Mouse (Mus musculus) embryonic fibroblast, embryonic 13.5 days (primary cell): Measurements from ENCODE around the gene Tcf7l2. TPM values are rescaled to one million over a fixed set of nuclear protein-coding genes. Genes with fewer than 3 reads are reported as not detected.

Experiments
- H3K27ac ChIP-seq: 2 replicates; pipeline ENCODE4 v1.5.1; 2012; ENCODE audit warnings: low read length, control low read depth, inconsistent platforms; ENCODE audit not compliant: insufficient read depth
- H3K4me1 ChIP-seq: 2 replicates; pipeline ENCODE4 v1.6.1; 2011; ENCODE audit warnings: low read length; ENCODE audit not compliant: control insufficient read depth, insufficient read depth
- H3K4me3 ChIP-seq: 2 replicates; pipeline ENCODE4 v1.5.1; 2011; ENCODE audit warnings: mild to moderate bottlenecking, control low read depth, low read length; ENCODE audit not compliant: insufficient read depth
- CTCF ChIP-seq: IDR thresholded peaks from 2 replicates; pipeline ENCODE4 v1.5.1; 2011; ENCODE audit warnings: mild to moderate bottlenecking, control low read depth, low read length, moderate library complexity, borderline replicate concordance; ENCODE audit not compliant: insufficient read depth
- POLR2A ChIP-seq: IDR thresholded peaks from 2 replicates; pipeline ENCODE4 v1.6.1; 2011; ENCODE audit warnings: low read depth, mild to moderate bottlenecking, control low read depth, low read length, moderate library complexity
- polyA plus RNA-seq: library from polyadenylated mRNA; stranded (reverse); fragments of >200 nt; gene quantifications from 2 replicates; pipeline ENCODE4 v1.2.4, GENCODE M21; 2011; ENCODE audit warnings: low read depth; ENCODE audit not compliant: missing spikeins, insufficient read length

Tcf7l2 gene
- polyA plus RNA-seq, 1 experiment, result 41.1 TPM

- Histone ChIP-seq H3K4me1 (peaks cover 12% of the 10 kb centered on the region), H3K4me3 (no peak overlapping the region), H3K27ac (0 out of 2 replicates have a peak overlapping the region, but pooled peaks have one; percentile 3)
- TF ChIP-seq POLR2A (no peak), CTCF (no peak)
Measured at GRCm38 (mm10) chr19:55880664-55881359, 139.2 kb downstream of the Tcf7l2 start.

- H3K4me1 ChIP-seq, result no peaks in the 10 kb centered on the region
- TF ChIP-seq CTCF, result no peak
- TF ChIP-seq POLR2A, result no peak
- no peak overlapping the region for H3K27ac ChIP-seq
- H3K4me3 ChIP-seq, result no peak overlapping the region
Measured at GRCm38 (mm10) chr19:55886536-55886935, 144.9 kb downstream of the Tcf7l2 start.

GRCm38 (mm10) chr19:55891692-55892183 is 150.1 kb downstream of the Tcf7l2 start:
- no peak overlapping the region for H3K4me3 ChIP-seq
- no peaks in the 10 kb centered on the region; the same call in 1 of the 2 replicates for H3K4me1 ChIP-seq
- TF ChIP-seq POLR2A, result no peak
- H3K27ac ChIP-seq, result no peak overlapping the region

GRCm38 (mm10) chr19:55893557-55893956 is 151.9 kb downstream of the Tcf7l2 start:
- no peak overlapping the region for H3K27ac ChIP-seq
- no peak overlapping the region for H3K4me3 ChIP-seq
- H3K4me1 ChIP-seq, result no peaks in the 10 kb centered on the region; the same call in 1 of the 2 replicates

GRCm38 (mm10) chr19:55894396-55894795 is 152.8 kb downstream of the Tcf7l2 start:
- H3K4me1 ChIP-seq, result no peaks in the 10 kb centered on the region; the same call in 1 of the 2 replicates
- H3K27ac ChIP-seq, result no peak overlapping the region
- H3K4me3 ChIP-seq, result no peak overlapping the region
- TF ChIP-seq CTCF, result no peak
- TF ChIP-seq POLR2A, result no peak

More at GRCm38 (mm10) chr19:55893557-55893956, 151.9 kb downstream of the Tcf7l2 start:
- no peak for TF ChIP-seq CTCF
- TF ChIP-seq POLR2A, result no peak

GRCm38 (mm10) chr19:55895317-55895716 is 153.7 kb downstream of the Tcf7l2 start:
- no peak overlapping the region for H3K27ac ChIP-seq
- peaks cover 3% of the 10 kb centered on the region; the same call in 1 of the 2 replicates for H3K4me1 ChIP-seq
- TF ChIP-seq POLR2A, result no peak
- peak; percentile 65 for TF ChIP-seq CTCF
- peak overlapping the region; percentile 4; the same call in 1 of the 2 replicates for H3K4me3 ChIP-seq

- Histone ChIP-seq H3K4me3 (0 out of 2 replicates have a peak overlapping the region, but pooled peaks have one; percentile 4), H3K27ac (no peak overlapping the region), H3K4me1 (peaks cover 3% of the 10 kb centered on the region; the same call in 1 of the 2 replicates)
- TF ChIP-seq CTCF (no peak), POLR2A (no peak)
Measured at GRCm38 (mm10) chr19:55895807-55896420, 154.3 kb downstream of the Tcf7l2 start.

GRCm38 (mm10) chr19:55896629-55897028 is 155.0 kb downstream of the Tcf7l2 start:
- H3K4me3 ChIP-seq, result no peak overlapping the region
- no peak for TF ChIP-seq CTCF
- TF ChIP-seq POLR2A, result no peak
- no peak overlapping the region for H3K27ac ChIP-seq
- H3K4me1 ChIP-seq, result peaks cover 3% of the 10 kb centered on the region; the same call in 1 of the 2 replicates

GRCm38 (mm10) chr19:55902573-55903385 is 161.2 kb downstream of the Tcf7l2 start:
- H3K4me1 ChIP-seq, result 0 out of 2 replicates have a peak, but pooled peaks cover 3% of the 10 kb centered on the region
- TF ChIP-seq CTCF (no peak), POLR2A (no peak)
- no peak overlapping the region for H3K27ac ChIP-seq
- H3K4me3 ChIP-seq, result no peak overlapping the region
